Mouse (Mus musculus): ENCODE measurements around the gene Gm43552.
A peak's percentile ranks its signal among the peaks of the same experiment; 100 is the strongest.
"Not testable (repeated sequence)": the region's sequence is repeated elsewhere in the genome, so short reads cannot be mapped to it uniquely, and the experiment has no call there.

Gene Gm43552

GRCm38 (mm10) chr5:65491767-65492715, 592 bp downstream of the Gm43552 start:
- DNase-seq (ENCODE audit: low spot score in 2 of 2): peak; percentile 75 to 77

- no peak for DNase-seq (ENCODE audit: low spot score in 2 of 2)
Observed at GRCm38 (mm10) chr5:65489830-65490229, 2.8 kb downstream of the Gm43552 start.

- no peak for DNase-seq (ENCODE audit: low spot score in 2 of 2)
Observed at GRCm38 (mm10) chr5:65488725-65489124, 3.9 kb downstream of the Gm43552 start.

- no peak for DNase-seq (ENCODE audit: low spot score in 2 of 2)
Observed at GRCm38 (mm10) chr5:65487381-65487780, 5.3 kb downstream of the Gm43552 start.

- no peak for DNase-seq (ENCODE audit: low spot score in 2 of 2)
Observed at GRCm38 (mm10) chr5:65486514-65486913, 6.1 kb downstream of the Gm43552 start.

- no peak for DNase-seq (ENCODE audit: low spot score in 2 of 2)
Observed at GRCm38 (mm10) chr5:65482996-65483395, 9.6 kb downstream of the Gm43552 start.

GRCm38 (mm10) chr5:65480511-65480910, 12.1 kb downstream of the Gm43552 start:
- no peak for DNase-seq (ENCODE audit: low spot score in 2 of 2)

GRCm38 (mm10) chr5:65479681-65480445, 12.8 kb downstream of the Gm43552 start:
- DNase-seq (ENCODE audit: low spot score in 2 of 2): no peak

GRCm38 (mm10) chr5:65478224-65478623, 14.4 kb downstream of the Gm43552 start:
- peak; percentile 37 to 44 for DNase-seq (ENCODE audit: low spot score in 2 of 2)

- DNase-seq (ENCODE audit: low spot score in 2 of 2): not testable (repeated sequence)
Observed at GRCm38 (mm10) chr5:65476739-65477138, 15.9 kb downstream of the Gm43552 start.

GRCm38 (mm10) chr5:65475806-65476205, 16.8 kb downstream of the Gm43552 start:
- peak in 1 of 2 experiments; percentile 49 for DNase-seq (ENCODE audit: low spot score in 2 of 2)

- no peak for DNase-seq (ENCODE audit: low spot score in 2 of 2)
Observed at GRCm38 (mm10) chr5:65469766-65470165, 22.9 kb downstream of the Gm43552 start.

GRCm38 (mm10) chr5:65466911-65467310, 25.7 kb downstream of the Gm43552 start:
- no peak for DNase-seq (ENCODE audit: low spot score in 2 of 2)

GRCm38 (mm10) chr5:65460361-65460760, 32.3 kb downstream of the Gm43552 start:
- DNase-seq (ENCODE audit: low spot score in 2 of 2): no peak

- DNase-seq (ENCODE audit: low spot score in 2 of 2): no peak
Observed at GRCm38 (mm10) chr5:65459454-65459853, 33.2 kb downstream of the Gm43552 start.

- no peak for DNase-seq (ENCODE audit: low spot score in 2 of 2)
Observed at GRCm38 (mm10) chr5:65457846-65458245, 34.8 kb downstream of the Gm43552 start.

- no peak for DNase-seq (ENCODE audit: low spot score in 2 of 2)
Observed at GRCm38 (mm10) chr5:65457086-65457827, 35.4 kb downstream of the Gm43552 start.

GRCm38 (mm10) chr5:65454771-65455170, 37.9 kb downstream of the Gm43552 start:
- DNase-seq (ENCODE audit: low spot score in 2 of 2): no peak

- DNase-seq (ENCODE audit: low spot score in 2 of 2): no peak
Observed at GRCm38 (mm10) chr5:65448941-65449340, 43.7 kb downstream of the Gm43552 start.

GRCm38 (mm10) chr5:65447826-65448225, 44.8 kb downstream of the Gm43552 start:
- DNase-seq (ENCODE audit: low spot score in 2 of 2): no peak

GRCm38 (mm10) chr5:65446756-65447155, 45.9 kb downstream of the Gm43552 start:
- no peak for DNase-seq (ENCODE audit: low spot score in 2 of 2)

- no peak for DNase-seq (ENCODE audit: low spot score in 2 of 2)
Observed at GRCm38 (mm10) chr5:65444981-65445380, 47.7 kb downstream of the Gm43552 start.
